Mouse (Mus musculus): ENCODE data around the gene Muc1.
"Not testable (repeated sequence)": the region's sequence is repeated elsewhere in the genome, so short reads cannot be mapped to it uniquely, and the experiment has no call there.

The Muc1 gene

GRCm38 (mm10) chr3:89210162-89210561 is 18.7 kb upstream of the Muc1 start:
- DNase-seq (ENCODE audit: low spot score): no peak

DNA sequence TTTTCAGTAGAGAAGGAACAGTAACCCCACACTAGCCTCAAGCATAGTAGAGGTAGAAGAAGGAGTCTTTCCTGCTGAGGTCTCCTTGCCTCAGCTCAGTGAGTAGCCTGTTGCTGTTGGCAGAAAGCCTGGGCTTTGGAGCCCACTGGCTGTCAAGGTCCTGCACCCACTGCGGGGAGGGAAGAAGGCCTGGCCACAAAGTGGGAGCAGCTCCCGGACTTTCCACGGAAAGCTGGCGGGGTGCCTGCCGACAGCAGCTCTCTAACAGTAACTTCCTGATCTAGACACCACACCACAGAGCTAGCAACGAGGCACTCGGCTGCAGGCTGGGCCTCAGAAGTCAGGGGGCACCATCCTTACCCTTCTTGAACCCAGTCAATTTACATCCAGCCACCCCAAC is 18.1 kb upstream of the Muc1 start:
- no peak for DNase-seq (ENCODE audit: low spot score)

GRCm38 (mm10) chr3:89213803-89214530 is 14.9 kb upstream of the Muc1 start:
- peak; percentile 93 for DNase-seq (ENCODE audit: low spot score)

DNA sequence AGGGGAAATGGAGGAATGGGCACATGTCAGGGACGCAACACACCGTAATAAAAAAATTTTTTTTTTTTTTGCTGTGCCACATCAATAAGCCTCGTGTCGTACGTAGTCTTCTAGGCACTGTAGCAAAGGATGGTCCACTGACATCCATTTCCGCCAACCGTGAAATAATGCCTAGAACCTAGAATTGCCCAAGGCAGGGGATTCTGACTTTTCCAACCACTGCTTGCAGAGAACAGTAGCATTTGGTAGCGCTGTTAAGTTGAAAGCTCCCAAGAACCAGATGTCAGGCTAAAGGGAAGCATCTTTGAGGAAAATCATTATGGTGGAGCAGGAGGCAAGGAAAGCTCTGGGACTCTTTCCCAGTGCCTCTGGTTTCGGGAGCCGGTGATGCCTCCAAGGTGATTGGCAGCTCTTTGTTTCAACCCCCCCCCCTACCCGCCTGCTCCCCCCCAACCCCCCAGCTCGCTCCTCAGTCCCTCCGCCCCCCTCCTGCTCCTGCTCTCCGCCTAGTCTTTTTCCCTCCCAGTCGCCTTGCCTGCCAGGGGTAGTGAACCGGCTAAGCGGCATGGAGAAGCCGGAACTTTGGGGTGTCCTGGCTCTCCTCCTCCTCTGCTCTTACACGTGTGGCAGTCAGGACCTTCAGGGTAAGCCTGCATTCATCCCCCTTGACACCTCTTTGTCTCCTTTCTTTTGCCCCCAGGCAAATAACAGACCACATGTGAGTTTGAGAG is 14.0 kb upstream of the Muc1 start, which contains the start of gene Thbs3:
Gene Thbs3, plus strand, starts transcription at position 500 of the 731 bp plus-strand sequence.
- no peak for DNase-seq (ENCODE audit: low spot score)

- DNase-seq (ENCODE audit: low spot score): peak; percentile 86
These were observed 13.0 kb upstream of the Muc1 start for GRCm38 (mm10) chr3:89215853-89216252.

DNA sequence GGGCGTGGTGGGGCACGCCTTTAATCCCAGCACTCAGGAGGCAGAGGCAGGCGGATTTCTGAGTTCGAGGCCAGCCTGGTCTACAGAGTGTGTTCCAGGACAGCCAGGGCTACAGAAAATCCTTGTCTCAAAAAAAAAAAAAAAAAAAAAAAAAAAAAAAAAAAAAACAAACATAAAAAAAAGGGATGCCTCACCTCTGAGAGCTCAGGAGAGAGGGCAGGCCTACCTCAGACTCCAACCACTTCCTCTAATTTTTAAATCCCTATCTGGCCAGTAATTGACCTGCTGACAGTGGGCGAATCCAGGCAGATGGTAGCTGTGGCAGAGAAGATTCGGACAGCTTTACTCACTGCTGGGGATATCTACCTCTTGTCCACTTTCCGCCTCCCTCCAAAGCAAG is 12.4 kb upstream of the Muc1 start:
- DNase-seq (ENCODE audit: low spot score): not testable (repeated sequence)

GRCm38 (mm10) chr3:89218271-89218670 is 10.6 kb upstream of the Muc1 start:
- no peak for DNase-seq (ENCODE audit: low spot score)

DNA sequence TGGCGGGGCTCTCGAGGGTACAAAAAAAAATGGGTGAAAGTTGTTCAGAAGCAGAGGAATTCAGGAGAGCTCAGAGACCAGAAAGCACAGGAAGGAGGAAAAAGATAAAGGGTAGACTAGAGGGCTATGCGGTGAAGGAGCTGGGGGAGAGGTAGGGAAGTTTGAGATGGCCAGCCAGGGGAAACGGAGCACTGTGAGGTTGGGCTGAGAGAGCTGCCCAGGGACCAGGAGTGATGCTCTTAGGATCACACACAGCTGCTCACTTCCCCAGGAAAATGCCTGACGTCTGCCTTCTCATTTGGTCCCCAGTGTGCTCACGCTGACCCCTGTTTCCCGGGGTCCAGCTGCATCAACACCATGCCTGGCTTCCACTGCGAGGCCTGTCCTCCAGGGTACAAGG is 9.3 kb upstream of the Muc1 start:
- no peak for DNase-seq (ENCODE audit: low spot score)

GRCm38 (mm10) chr3:89221167-89221566 is 7.7 kb upstream of the Muc1 start:
- no peak for DNase-seq (ENCODE audit: low spot score)

- DNase-seq (ENCODE audit: low spot score): no peak
These were observed 4.1 kb upstream of the Muc1 start for GRCm38 (mm10) chr3:89224796-89225195.

GRCm38 (mm10) chr3:89225321-89225815 is 3.5 kb upstream of the Muc1 start:
- DNase-seq (ENCODE audit: low spot score): no peak

DNA sequence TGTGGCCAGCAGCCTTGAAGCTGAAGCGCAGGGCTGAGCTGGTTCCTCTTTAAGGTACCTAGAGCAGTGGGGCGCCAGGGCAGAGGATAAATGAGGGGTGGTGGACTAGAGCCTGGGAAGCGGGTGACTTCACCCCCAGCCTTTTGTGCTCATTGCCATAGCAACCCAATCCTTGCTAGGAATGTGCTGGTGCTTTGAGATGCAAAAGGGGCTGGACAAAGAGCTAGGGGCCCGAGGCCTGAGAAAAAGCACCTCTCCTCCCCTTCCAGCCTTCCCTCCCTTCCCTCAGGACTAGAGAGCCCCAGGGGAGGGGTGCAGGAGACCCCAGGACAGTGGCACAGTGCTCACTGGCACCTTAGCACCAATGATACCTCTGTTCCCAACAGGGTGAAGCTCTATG is 2.9 kb upstream of the Muc1 start:
- DNase-seq (ENCODE audit: low spot score): no peak

DNA sequence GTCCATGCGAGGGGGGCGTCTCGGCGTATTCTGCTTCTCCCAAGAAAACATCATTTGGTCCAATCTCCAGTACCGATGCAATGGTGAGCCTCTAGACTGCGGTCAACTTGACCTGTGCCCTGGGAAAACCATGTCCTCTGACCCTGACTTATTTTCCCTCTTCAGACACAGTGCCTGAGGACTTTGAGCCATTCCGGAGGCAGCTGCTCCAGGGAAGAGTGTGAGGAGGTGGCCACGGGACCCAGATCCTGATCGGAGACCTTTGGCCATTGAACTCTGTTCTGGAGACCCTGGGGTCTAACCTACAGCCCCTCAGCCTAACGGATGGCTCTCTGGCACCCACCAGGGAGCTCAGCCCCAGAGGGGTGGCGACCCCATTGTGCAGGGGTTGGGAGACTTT is 2.5 kb upstream of the Muc1 start:
- no peak for DNase-seq (ENCODE audit: low spot score)

GRCm38 (mm10) chr3:89226900-89227299 is 2.0 kb upstream of the Muc1 start, which contains the start of gene Mtx1:
Gene Mtx1 (minus strand): TSS chr3:89227088.
- no peak for DNase-seq (ENCODE audit: low spot score)

DNA sequence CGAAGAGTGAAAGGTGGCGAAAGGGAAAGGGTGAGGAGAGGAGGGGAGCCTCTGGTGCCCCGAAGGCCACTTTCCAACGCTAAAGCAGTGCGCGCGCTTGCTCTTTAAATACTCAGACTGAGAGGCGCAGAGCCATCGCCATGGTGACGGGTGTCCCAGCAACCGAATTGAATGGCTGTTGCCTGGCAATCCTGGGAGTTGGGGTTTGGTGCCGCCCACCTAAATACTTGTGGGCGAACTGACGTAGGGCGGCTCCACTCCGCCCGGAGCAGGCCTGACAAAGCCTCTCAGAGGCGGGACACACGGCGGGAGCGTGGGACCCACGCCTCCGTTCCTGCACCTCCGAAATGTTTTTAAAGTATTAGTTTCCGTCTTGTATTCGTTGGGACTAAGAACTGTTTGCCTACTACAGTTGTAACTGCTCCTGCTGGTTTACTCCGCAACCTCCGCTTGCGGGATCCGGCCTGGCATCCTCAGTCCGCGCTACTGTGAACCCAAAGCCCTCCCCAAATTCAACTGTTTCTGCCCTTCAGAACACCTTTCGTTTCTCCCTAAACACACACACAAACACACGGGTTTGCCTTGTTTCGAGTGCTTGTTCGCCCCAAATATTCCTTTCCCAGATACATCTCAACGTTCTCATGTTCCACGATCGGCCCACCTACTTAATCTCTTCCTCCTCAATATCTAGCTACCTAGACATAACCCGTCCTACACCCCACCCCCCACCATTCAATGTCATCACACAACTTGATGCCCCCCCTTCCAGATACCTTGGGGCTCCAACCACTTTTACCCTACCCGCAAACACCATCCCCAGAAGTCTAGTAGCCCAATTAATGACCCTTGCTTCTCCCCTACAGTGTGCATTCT is 1.3 kb upstream of the Muc1 start:
- DNase-seq (ENCODE audit: low spot score): peak; percentile 87

DNA sequence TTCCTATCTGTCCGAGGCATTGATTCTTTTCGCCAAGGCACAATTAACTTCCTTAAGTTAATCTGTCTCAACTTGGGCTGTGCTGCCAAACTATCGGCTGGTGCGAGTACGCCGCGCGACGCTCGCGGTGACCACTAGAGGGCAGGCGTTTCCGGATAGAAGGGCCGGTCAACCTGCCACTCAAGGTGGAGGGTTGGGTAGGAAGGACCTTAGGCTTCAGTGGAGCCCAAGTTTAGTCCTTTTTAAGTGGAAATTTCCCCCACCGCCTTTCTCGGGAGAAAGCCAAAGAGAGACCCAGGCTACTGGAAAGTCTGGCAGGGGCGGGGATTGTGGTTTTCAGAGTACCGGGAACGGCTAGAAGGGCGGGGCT is 692 bp upstream of the Muc1 start:
- DNase-seq (ENCODE audit: low spot score): peak; percentile 92

GRCm38 (mm10) chr3:89229276-89229675 is 419 bp downstream of the Muc1 start:
- DNase-seq (ENCODE audit: low spot score): no peak

- DNase-seq (ENCODE audit: low spot score): no peak
These were observed 1.7 kb downstream of the Muc1 start for GRCm38 (mm10) chr3:89230561-89230960.

DNA sequence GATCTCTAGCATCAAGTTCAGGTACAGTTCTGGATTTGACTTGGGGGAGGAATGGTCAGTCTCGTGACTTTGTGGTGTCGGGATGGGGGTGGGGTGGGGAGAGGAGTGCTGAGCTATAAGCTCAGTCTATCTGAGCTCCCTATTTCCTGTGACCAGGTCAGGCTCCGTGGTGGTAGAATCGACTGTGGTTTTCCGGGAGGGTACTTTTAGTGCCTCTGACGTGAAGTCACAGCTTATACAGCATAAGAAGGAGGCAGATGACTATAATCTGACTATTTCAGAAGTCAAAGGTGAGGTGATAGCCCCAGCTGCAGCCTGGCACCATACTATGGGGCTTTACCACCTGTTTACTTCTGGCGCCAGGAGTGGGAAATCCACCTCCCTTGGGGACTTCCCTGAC is 2.5 kb downstream of the Muc1 start:
- DNase-seq (ENCODE audit: low spot score): no peak

DNA sequence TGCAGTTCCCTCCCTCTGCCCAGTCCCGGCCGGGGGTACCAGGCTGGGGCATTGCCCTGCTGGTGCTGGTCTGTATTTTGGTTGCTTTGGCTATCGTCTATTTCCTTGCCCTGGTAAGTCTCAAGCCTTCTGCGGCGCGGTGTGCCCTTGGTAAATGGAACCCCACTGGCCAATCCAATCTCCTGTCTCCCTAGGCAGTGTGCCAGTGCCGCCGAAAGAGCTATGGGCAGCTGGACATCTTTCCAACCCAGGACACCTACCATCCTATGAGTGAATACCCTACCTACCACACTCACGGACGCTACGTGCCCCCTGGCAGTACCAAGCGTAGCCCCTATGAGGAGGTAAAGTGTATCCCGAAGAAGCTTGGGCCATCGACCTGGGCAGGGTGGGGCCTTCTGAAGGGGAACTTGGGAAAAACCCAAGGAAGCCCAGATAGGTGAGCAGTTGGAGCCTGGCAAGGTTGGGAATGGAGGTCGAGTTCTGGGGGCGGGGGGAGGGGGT is 3.0 kb downstream of the Muc1 start:
- no peak for DNase-seq (ENCODE audit: low spot score)

GRCm38 (mm10) chr3:89232614-89233013 is 3.8 kb downstream of the Muc1 start:
- no peak for DNase-seq (ENCODE audit: low spot score)

DNA sequence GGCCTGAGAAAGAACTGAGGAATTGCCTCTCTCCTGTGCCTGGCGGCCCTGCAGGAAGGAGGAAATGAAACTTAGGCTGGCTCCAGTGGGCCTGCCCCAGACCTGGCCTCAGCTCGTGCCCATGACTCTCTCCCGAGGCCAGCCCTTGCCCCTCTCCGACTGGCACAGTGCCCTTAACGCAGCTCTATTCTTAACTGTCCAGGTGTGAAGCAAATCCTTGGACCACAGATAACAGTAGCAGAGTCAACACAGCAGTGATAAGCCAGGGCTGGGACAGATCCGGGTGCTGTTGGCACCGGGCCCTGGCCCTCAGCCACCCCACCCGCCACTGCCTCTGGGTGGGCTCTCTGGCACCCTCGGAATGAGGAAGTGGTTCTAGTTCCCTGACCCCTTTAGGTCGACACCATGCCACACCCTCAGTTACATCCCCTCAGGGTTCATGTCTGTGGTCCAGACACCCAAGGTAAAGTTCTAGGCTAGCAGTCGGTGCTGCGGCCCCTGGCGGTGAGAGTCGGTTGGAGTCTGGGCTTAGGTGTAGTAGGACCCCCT is 4.8 kb downstream of the Muc1 start:
- DNase-seq (ENCODE audit: low spot score): no peak

Data from urinary bladder, postnatal 14 days (tissue).